Mouse (Mus musculus) hematopoietic stem cell, adult 5-6 weeks (primary cell): ENCODE data around the gene Ipo11. TPM values are rescaled to one million over a fixed set of nuclear protein-coding genes. Genes with fewer than 3 reads are reported as not detected.

Experiments
- ATAC-seq, 2 experiments: fragments of 125-278 bp in 1 of 2; replicated peaks in 1 of 2; 2 replicates each; pipeline ENCODE4 v1.8.0; 2016 to 2017; ENCODE audit warnings: inconsistent platforms in 2 of 2, mild to moderate bottlenecking in 2 of 2, moderate number of reproducible peaks in 2 of 2, low read depth in 1 of 2, moderate TSS enrichment in 1 of 2; ENCODE audit not compliant: low FRiP score in 2 of 2, poor library complexity in 2 of 2, severe bottlenecking in 2 of 2, insufficient read depth in 1 of 2, low TSS enrichment in 1 of 2
- total RNA-seq: library from RNA; stranded (forward); fragments of 172-1452, 232-1000 nt; gene quantifications from 2 replicates; pipeline ENCODE4 v1.2.3, GENCODE M21; 2017

The Ipo11 gene
- total RNA-seq, 1 experiment from 2014 or later = 133 TPM

- ATAC-seq = peak; percentile 96 to 98
Observed at GRCm38 (mm10) chr13:106835844-106836526, 100.8 kb downstream of the Ipo11 start.

GRCm38 (mm10) chr13:106830029-106830428 is 106.7 kb downstream of the Ipo11 start:
- no peak for ATAC-seq

GRCm38 (mm10) chr13:106829327-106829997 is 107.3 kb downstream of the Ipo11 start:
- peak in 1 of 2 experiments; percentile 47; a peak in 2 of 4 replicates for ATAC-seq

- no peak for ATAC-seq
Observed at GRCm38 (mm10) chr13:106825618-106826017, 111.1 kb downstream of the Ipo11 start.

- ATAC-seq = no peak
Observed at GRCm38 (mm10) chr13:106823875-106824191, 112.9 kb downstream of the Ipo11 start.

- no peak for ATAC-seq
Observed at GRCm38 (mm10) chr13:106823121-106823874, 113.5 kb downstream of the Ipo11 start.

GRCm38 (mm10) chr13:106820149-106820548 is 116.6 kb downstream of the Ipo11 start:
- ATAC-seq = no peak

GRCm38 (mm10) chr13:106819749-106820148 is 117.0 kb downstream of the Ipo11 start:
- ATAC-seq = no peak

GRCm38 (mm10) chr13:106817066-106817465 is 119.7 kb downstream of the Ipo11 start:
- ATAC-seq = no peak

- peak; percentile 62 to 73 for ATAC-seq
Observed at GRCm38 (mm10) chr13:106813519-106813918, 123.2 kb downstream of the Ipo11 start.

- peak; percentile 91 for ATAC-seq
Observed at GRCm38 (mm10) chr13:106813087-106813486, 123.7 kb downstream of the Ipo11 start.

- ATAC-seq = no peak
Observed at GRCm38 (mm10) chr13:106810156-106810555, 126.6 kb downstream of the Ipo11 start.

GRCm38 (mm10) chr13:106808821-106809220 is 127.9 kb downstream of the Ipo11 start:
- no peak for ATAC-seq

GRCm38 (mm10) chr13:106808315-106808714 is 128.4 kb downstream of the Ipo11 start:
- no peak for ATAC-seq

GRCm38 (mm10) chr13:106807303-106807702 is 129.5 kb downstream of the Ipo11 start:
- ATAC-seq = no peak

GRCm38 (mm10) chr13:106805146-106805545 is 131.6 kb downstream of the Ipo11 start:
- no peak for ATAC-seq

GRCm38 (mm10) chr13:106798026-106798425 is 138.7 kb downstream of the Ipo11 start:
- no peak for ATAC-seq

- no peak for ATAC-seq
Observed at GRCm38 (mm10) chr13:106788817-106789216, 147.9 kb downstream of the Ipo11 start.
